Mouse (Mus musculus): ENCODE measurements around the gene Dnajc27. TPM values are rescaled to one million over a fixed set of nuclear protein-coding genes. Genes with fewer than 3 reads are reported as not detected.

Dnajc27 gene
- polyA plus RNA-seq, 1 experiment, result 9.0 TPM

- TF ChIP-seq GATA1 (IDR thresholded peaks at IDR 0.05; ENCODE audit: low read length), result no peak
These were observed 15.5 kb upstream of the Dnajc27 start for GRCm38 (mm10) chr12:4066681-4067459.

DNA sequence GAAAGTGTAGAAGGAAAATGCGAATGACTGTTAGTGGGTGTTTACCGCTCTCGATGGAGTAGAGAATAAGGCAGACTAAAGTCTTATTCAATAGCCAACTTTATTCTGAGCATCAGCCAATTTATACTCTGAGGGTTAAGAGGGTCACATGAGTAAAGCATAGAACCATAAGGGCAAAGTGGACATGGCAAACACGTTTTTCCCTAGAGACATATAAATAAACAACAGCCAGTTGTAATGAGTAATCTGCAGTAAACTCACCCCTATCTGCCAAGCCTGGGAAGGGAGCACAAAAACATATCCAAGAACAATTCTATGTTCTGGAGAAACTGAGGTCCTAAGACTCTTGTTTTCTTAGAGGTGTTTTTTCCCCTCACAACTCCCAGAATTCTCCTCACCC, 13.8 kb upstream of the Dnajc27 start:
- TF ChIP-seq GATA1 (IDR thresholded peaks at IDR 0.05; ENCODE audit: low read length), result no peak

DNA sequence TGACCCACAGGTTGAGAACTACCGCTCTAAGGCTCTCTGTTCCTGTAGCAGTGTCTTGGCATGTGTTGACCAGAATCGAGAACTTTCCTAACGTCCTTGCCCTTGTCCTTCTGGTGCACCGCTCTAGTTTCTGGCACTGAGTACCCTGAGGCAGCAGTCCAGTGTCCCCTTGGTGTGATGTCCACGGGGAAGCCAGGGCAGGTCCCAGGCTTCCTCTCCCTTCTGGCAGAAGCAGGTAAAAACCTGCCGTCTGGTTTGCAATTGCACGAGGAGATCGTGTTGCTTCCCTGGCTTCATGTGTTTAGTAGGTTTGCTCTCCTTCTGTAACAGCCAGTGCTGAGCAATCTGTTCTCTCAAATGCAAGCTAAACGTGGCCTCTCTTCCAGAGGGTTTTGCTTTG, 10.7 kb upstream of the Dnajc27 start:
- no peak for TF ChIP-seq GATA1 (IDR thresholded peaks at IDR 0.05; ENCODE audit: low read length)

- TF ChIP-seq GATA1 (IDR thresholded peaks at IDR 0.05; ENCODE audit: low read length), result no peak
These were observed 7.0 kb upstream of the Dnajc27 start for GRCm38 (mm10) chr12:4075407-4075806.

- no peak for TF ChIP-seq GATA1 (IDR thresholded peaks at IDR 0.05; ENCODE audit: low read length)
These were observed 6.0 kb upstream of the Dnajc27 start for GRCm38 (mm10) chr12:4076383-4076782.

DNA sequence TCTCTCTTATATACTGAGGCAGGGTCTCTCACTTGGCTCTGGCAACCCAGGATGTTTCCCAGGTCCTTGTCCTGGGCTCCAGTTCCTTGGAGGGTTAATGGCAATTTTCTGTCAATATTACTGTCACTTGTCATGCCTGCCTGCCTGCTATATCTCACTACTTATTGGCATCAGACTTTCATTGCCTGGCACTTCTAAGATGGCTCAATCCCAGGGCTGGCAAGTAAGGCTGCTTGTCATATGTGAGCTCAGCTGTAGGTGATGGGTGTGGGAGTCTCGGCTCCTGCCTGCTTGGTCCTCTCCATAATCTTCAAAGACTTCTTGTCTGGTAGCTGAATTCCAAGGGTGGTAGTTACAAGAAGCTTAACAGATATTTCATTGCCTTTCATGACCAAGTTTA, 4.3 kb upstream of the Dnajc27 start:
- TF ChIP-seq GATA1 (IDR thresholded peaks at IDR 0.05; ENCODE audit: low read length), result no peak

GRCm38 (mm10) chr12:4080311-4080710, 2.1 kb upstream of the Dnajc27 start:
- no peak for TF ChIP-seq GATA1 (IDR thresholded peaks at IDR 0.05; ENCODE audit: low read length)

DNA sequence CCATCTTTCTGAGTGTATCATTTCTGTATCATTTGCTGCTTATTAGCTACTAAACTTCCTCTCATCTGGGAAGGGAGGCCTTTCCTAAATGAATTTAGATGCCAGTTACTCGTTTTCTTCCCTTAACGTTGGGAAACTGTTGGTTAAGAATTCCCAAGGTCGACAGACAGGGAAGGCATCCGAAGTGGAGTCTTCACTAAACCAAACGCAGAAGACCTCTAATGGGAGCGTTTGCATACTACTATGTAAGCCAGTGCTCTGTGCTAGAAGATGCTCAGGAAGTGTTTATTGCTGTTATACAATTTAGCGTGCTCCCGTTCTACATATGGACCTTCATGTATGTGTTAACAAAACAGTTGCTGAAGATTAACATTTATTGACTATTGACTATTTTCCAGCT, 1.1 kb downstream of the Dnajc27 start:
- no peak for TF ChIP-seq GATA1 (IDR thresholded peaks at IDR 0.05; ENCODE audit: low read length)

- TF ChIP-seq GATA1 (IDR thresholded peaks at IDR 0.05; ENCODE audit: low read length), result no peak
These were observed 25.0 kb downstream of the Dnajc27 start for GRCm38 (mm10) chr12:4107383-4107782.

- no peak for TF ChIP-seq GATA1 (IDR thresholded peaks at IDR 0.05; ENCODE audit: low read length)
These were observed 33.7 kb downstream of the Dnajc27 start for GRCm38 (mm10) chr12:4116132-4116531.

DNA sequence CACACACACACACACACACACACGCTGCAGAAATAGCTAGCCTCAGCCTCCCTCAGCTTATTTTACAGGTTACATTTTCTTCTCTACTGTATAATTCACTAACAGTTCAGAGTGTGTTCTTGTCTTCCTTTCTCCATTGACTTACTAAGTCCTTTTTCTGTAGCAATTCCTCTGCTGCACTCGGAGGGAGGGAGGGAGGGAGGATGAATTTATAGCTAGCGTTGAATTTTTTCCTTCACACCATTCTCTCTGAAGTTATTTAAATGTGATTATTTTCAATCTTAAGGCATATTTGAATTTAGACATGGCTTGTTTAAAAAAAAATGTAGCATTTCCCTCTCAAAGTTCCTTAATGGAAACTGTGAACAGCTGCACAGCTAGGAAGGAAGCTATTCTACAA, 34.8 kb downstream of the Dnajc27 start:
- no peak for TF ChIP-seq GATA1 (IDR thresholded peaks at IDR 0.05; ENCODE audit: low read length)

DNA sequence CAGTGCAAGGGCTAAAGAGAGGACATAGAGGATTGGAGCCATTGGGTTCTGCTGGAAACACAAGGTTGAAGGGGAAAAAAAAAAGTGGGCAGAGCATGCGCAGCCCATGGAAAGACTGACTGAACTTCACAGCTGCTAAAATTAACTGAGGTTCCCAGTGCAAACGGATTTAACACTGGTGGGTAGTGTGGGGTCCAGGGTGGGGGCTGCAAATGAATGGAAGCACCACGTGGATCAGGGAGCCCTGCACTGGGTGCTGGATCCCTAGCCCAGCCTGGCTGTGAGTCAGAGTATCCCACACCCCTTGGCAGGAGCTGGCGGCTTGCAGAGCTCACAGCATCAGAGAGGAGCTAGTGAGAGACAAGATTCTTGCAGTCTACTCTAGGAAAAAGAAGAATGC, 35.2 kb downstream of the Dnajc27 start:
- TF ChIP-seq GATA1 (IDR thresholded peaks at IDR 0.05; ENCODE audit: low read length), result no peak

DNA sequence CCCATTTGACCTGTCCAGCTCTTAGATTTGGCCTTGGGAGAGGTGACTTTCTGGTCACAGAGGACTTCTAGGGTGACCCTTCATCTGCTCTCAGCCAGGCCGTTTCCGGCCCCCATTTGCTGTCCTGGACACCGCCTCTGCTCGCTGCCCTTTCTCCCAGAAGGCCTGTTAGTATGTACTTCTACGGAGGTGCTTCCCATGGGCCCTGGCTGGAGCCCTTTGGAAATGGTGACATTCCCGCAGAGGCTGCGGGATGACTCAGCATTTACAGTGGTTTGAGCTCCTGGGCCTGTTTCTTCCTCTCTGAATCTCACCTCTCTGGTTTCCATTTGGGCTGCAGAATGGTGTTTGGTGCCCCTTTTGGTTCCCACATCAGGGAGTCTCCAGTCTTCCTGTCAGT, 45.0 kb downstream of the Dnajc27 start:
- no peak for TF ChIP-seq GATA1 (IDR thresholded peaks at IDR 0.05; ENCODE audit: low read length)

DNA sequence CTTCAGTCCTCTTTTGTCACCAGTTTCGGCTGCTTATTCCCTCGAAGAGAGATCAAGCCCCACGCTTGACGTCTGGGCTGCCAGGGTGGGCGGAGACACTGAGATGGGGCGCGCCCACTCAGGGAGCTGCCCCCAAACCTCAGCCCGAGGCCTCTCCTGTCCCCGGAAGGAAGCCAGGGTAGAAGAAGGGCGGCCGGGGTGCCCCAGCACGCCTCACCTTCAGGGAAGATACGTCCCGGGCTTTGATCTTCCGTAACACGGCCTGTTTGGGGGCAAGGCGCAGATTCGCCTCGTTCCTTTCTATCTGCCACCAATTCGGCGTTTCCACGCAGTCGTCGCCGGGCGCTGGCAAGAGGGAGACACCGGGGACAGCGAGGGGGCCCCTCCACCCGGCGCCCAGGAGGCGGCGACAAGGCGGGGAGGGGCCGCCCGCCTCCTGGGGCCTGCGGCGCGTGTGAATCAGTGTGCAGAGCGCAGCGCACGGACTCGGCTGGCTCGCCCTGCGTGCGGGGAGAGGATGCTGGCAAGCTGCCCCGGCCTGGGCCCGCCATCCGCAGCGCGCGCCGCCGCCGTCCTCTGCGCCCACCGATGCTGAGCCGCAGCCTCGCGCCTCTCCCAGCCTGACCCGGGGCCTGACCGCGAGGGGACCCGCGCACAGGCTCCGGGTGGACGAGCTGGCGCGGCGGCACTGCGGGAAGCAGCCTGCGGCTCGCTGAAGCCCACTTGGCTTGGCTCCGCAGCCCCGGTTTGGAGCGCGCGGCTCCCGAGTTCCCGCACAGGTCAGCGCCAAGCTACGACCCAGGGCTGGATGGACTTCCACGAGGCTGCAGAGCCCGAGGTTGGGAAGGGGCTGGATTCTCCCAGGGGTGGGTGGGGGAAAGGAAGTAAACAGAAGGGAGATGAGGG, 50.8 kb downstream of the Dnajc27 start, which contains the start of gene Adcy3:
Gene Adcy3, plus strand, starts transcription at position 163 of the 906 bp plus-strand sequence.
- TF ChIP-seq GATA1 (IDR thresholded peaks at IDR 0.05; ENCODE audit: low read length), result no peak

DNA sequence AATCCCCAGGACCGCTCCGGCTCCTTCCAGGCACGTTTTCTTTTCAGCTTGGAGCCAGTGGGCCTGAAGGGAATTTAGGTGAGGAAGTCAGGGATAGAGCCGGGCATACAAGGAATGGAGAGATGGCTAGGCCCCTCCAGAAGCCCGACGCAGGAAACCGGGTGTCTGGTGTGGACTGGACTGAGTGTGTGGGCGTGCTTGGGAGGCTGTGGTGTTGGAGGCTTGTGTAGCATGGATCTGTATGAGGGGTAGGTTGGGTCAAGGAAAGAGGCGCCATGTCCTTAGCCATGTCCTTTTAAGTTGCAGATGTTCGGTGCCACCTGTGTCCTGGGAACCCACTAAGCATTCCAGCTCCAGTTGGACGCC, 51.4 kb downstream of the Dnajc27 start:
- no peak for TF ChIP-seq GATA1 (IDR thresholded peaks at IDR 0.05; ENCODE audit: low read length)

DNA sequence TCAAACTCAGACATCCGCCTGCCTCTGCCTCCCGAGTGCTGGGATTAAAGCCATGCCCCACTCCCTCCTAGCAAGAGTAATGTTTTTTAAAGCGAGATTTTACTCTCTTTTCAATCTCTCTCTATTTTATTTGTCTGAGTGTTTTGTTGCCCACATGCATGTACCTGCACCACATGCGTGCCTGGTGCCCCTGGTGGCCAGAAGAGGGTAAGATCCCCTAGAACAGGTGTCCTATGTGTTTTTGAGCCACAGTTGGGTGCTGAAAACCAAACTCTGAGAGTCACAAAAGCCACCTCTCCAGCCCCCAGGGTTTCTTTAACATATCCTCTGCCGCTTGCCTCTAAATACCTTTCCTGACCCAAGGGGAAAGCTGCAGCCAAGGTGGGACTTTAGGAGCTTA, 60.8 kb downstream of the Dnajc27 start:
- TF ChIP-seq GATA1 (IDR thresholded peaks at IDR 0.05; ENCODE audit: low read length), result no peak

GRCm38 (mm10) chr12:4150936-4151335, 68.6 kb downstream of the Dnajc27 start:
- TF ChIP-seq GATA1 (IDR thresholded peaks at IDR 0.05; ENCODE audit: low read length), result no peak
